ENCODE assay signal across 21 mouse cellular contexts in genomic region chr4:43456470-43456869, GRCm38 (mm10). TPM values are rescaled to one million over a fixed set of nuclear protein-coding genes. Genes with fewer than 3 reads are reported as not detected.
DNase-seq lines count a peak whose midpoint lies in the region; ATAC-seq and TF ChIP-seq lines count a peak whose summit lies in the region.
"Had no signal": no experiment of that assay in that cellular context is flagged by ENCODE, and none has a peak within 500 bp of the region (broad histone marks: within the 10 kb centered on the region; RNA-seq: fewer than 3 reads in every experiment).

No protein-coding gene starts in this region.

- peaks cover 19% of the 10 kb centered on the region for H3K4me1 ChIP-seq in lung, embryonic 15.5 days
- peaks cover 4% of the 10 kb centered on the region; the same call in 1 of the 2 replicates for H3K4me1 ChIP-seq in lung, adult 2 months (ENCODE audit: control insufficient read depth, insufficient read depth, low read length)
- H3K4me1 ChIP-seq in cerebellum, adult 2 months (ENCODE audit: control insufficient read depth, insufficient read depth, low read length) = no peaks in the 10 kb centered on the region; the same call in 1 of the 2 replicates
- peaks cover 28% of the 10 kb centered on the region for H3K4me1 ChIP-seq in hindbrain, embryonic 13.5 days (replicated peaks)
- H3K4me1 ChIP-seq: liver, embryonic 15.5 days had no signal

- no peaks in the 10 kb centered on the region for H3K9me3 ChIP-seq in lung, embryonic 15.5 days
- H3K9me3 ChIP-seq in hindbrain, embryonic 13.5 days = no peaks in the 10 kb centered on the region
- H3K9me3 ChIP-seq: forebrain, embryonic 13.5 days; liver, embryonic 15.5 days; midbrain, embryonic 10.5 days had no signal

- no peak overlapping the region for H3K4me2 ChIP-seq in lung, embryonic 15.5 days
- no peak overlapping the region for H3K4me2 ChIP-seq in hindbrain, embryonic 13.5 days
- H3K4me2 ChIP-seq: forebrain, embryonic 13.5 days; hindbrain, embryonic 14.5 days; liver, embryonic 15.5 days had no signal

- ATAC-seq in lung, embryonic 15.5 days (ENCODE audit: borderline replicate concordance, extremely low read depth, low FRiP score, low TSS enrichment) = peak; percentile 26; the same call in 1 of the 2 replicates
- ATAC-seq in granulocyte monocyte progenitor cell, adult 5-6 weeks (replicated peaks; ENCODE audit: poor library complexity, severe bottlenecking) = peak; percentile 33
- ATAC-seq in hindbrain, embryonic 13.5 days (ENCODE audit: low FRiP score) = no peak
- ATAC-seq: forebrain, embryonic 13.5 days had no signal

- H3K36me3 ChIP-seq in lung, embryonic 15.5 days = no peaks in the 10 kb centered on the region
- no peaks in the 10 kb centered on the region for H3K36me3 ChIP-seq in hindbrain, embryonic 13.5 days
- H3K36me3 ChIP-seq: liver, embryonic 15.5 days; midbrain, embryonic 10.5 days had no signal

- TF ChIP-seq POLR2A in lung, adult 2 months (IDR thresholded peaks at IDR 0.05; ENCODE audit: borderline replicate concordance, extremely low read depth, low read depth, low read length) = no peak
- TF ChIP-seq POLR2A in cerebellum, adult 2 months (IDR thresholded peaks at IDR 0.05; ENCODE audit: borderline replicate concordance, insufficient read depth, low read length) = no peak

- H3K27ac ChIP-seq in lung, embryonic 15.5 days = no peak overlapping the region
- no peak overlapping the region for H3K27ac ChIP-seq in cerebellum, adult 2 months (ENCODE audit: insufficient read depth, low read length)
- H3K27ac ChIP-seq in hindbrain, embryonic 13.5 days = no peak overlapping the region
- H3K27ac ChIP-seq: forebrain, embryonic 13.5 days; hindbrain, embryonic 14.5 days; liver, embryonic 15.5 days; midbrain, embryonic 10.5 days had no signal

- H3K27me3 ChIP-seq in lung, embryonic 15.5 days = peaks cover 37% of the 10 kb centered on the region
- H3K27me3 ChIP-seq in cerebellum, adult 2 months (ENCODE audit: control insufficient read depth, insufficient read depth, low read length) = no peaks in the 10 kb centered on the region
- H3K27me3 ChIP-seq in hindbrain, embryonic 13.5 days = peaks cover 37% of the 10 kb centered on the region

- intact Hi-C loops in left cerebral cortex, postnatal 10 days (cut with DNase I) = no loop called here

- WGBS in lung, embryonic 15.5 days = 28% methylated on average over 4 of the region's 4 CpGs
- 30% methylated on average over 4 of the region's 4 CpGs for WGBS in lung, adult 2 months
- 50% methylated on average over 4 of the region's 4 CpGs for WGBS in cerebellum, adult 2 months
- 30% methylated on average over 4 of the region's 4 CpGs for WGBS in hindbrain, embryonic 13.5 days

- no peak for TF ChIP-seq CTCF in lung, adult 2 months (IDR thresholded peaks at IDR 0.05; ENCODE audit: insufficient read depth, low read length)
- TF ChIP-seq CTCF in cerebellum, adult 2 months (IDR thresholded peaks at IDR 0.05; ENCODE audit: borderline replicate concordance, insufficient read depth, low read depth, low read length) = no peak

- H3K4me3 ChIP-seq in lung, embryonic 15.5 days = no peak overlapping the region
- H3K4me3 ChIP-seq in lung, adult 2 months (replicated peaks; ENCODE audit: extremely low read depth, low read depth, low read length) = no peak overlapping the region
- no peak overlapping the region for H3K4me3 ChIP-seq in cerebellum, adult 2 months (replicated peaks; ENCODE audit: insufficient read depth, low read depth, low read length)
- no peak overlapping the region for H3K4me3 ChIP-seq in hindbrain, embryonic 13.5 days
- H3K4me3 ChIP-seq: forebrain, embryonic 13.5 days; liver, embryonic 15.5 days; midbrain, embryonic 10.5 days; myocyte had no signal

- H3K9ac ChIP-seq in lung, embryonic 15.5 days = no peak overlapping the region
- H3K9ac ChIP-seq in hindbrain, embryonic 13.5 days = no peak overlapping the region
- H3K9ac ChIP-seq: forebrain, embryonic 13.5 days; hindbrain, embryonic 14.5 days; liver, embryonic 15.5 days had no signal

- no peak for DNase-seq in lung, adult 2 months
- DNase-seq in spleen, adult 18-20 months = peak; percentile 56 to 74
- DNase-seq in thymus, postnatal 36 days = peak; percentile 67 to 78
- DNase-seq in cerebellum, adult 2 months = no peak
- no peak for DNase-seq in left cerebral cortex, postnatal 10 days (ENCODE audit: extremely low spot score in 1 of 2, low spot score in 2 of 2)
- DNase-seq: cerebellum, postnatal 36 days; kidney, adult 8-10 months had no signal

RNA-seq across cellular contexts. Expression of gene Cd72, which starts 2.0 kb away (rescaled TPM):
- 1.8 and 3.1 TPM in 2 replicates for polyA plus RNA-seq in lung, embryonic 15.5 days (2015; fragmentation: Nextera tagmentation; extraction: Ambion mirVana)
- polyA plus RNA-seq in lung, adult 2 months (2012; rRNA removed) = 3.4 and 6.2 TPM in 2 replicates
- 7.7 and 11.1 TPM in 2 replicates for total RNA-seq in granulocyte monocyte progenitor cell, adult 5-6 weeks (2014; fragmentation: Nextera tagmentation)
- total RNA-seq in granulocyte monocyte progenitor cell, adult 5-6 weeks (2017) = 7.0 and 9.1 TPM in 2 replicates
- 0.74 and 0.84 TPM in 2 replicates for polyA plus RNA-seq in cerebellum, adult 2 months (2012; rRNA removed)
- 3.5 and 4.7 TPM in 2 replicates for polyA plus RNA-seq in hindbrain, embryonic 13.5 days (2015; fragmentation: Nextera tagmentation; extraction: Ambion mirVana)
- 1 to 10 TPM in 1 of 2 experiments, not detected in 1; 1.2 TPM for total RNA-seq in left cerebral cortex, postnatal 10 days (2021)
- total RNA-seq: layer of hippocampus, adult 18-20 months had no signal

RNA-seq across cellular contexts. Expression of gene Tesk1, which starts 14.7 kb away (rescaled TPM):
- polyA plus RNA-seq in lung, embryonic 15.5 days (2015; fragmentation: Nextera tagmentation; extraction: Ambion mirVana) = 8.3 and 8.5 TPM in 2 replicates
- 83.6 and 83.9 TPM in 2 replicates for polyA plus RNA-seq in lung, adult 2 months (2012; rRNA removed)
- 6.9 and 24.2 TPM in 2 replicates for total RNA-seq in granulocyte monocyte progenitor cell, adult 5-6 weeks (2014; fragmentation: Nextera tagmentation)
- 5.9 and 7.4 TPM in 2 replicates for total RNA-seq in granulocyte monocyte progenitor cell, adult 5-6 weeks (2017)
- polyA plus RNA-seq in cerebellum, adult 2 months (2012; rRNA removed) = 51.2 and 56.3 TPM in 2 replicates
- polyA plus RNA-seq in hindbrain, embryonic 13.5 days (2015; fragmentation: Nextera tagmentation; extraction: Ambion mirVana) = 8.7 and 9.7 TPM in 2 replicates
- total RNA-seq in left cerebral cortex, postnatal 10 days (2021) = 10 to 100 TPM; 71.7 to 74.2 TPM

RNA-seq across cellular contexts. Expression of gene Sit1, which starts 27.1 kb away (rescaled TPM):
- polyA plus RNA-seq in lung, embryonic 15.5 days (2015; fragmentation: Nextera tagmentation; extraction: Ambion mirVana) = 0.14 and 1.2 TPM in 2 replicates
- 0.85 and 1.2 TPM in 2 replicates for polyA plus RNA-seq in lung, adult 2 months (2012; rRNA removed)
- total RNA-seq in granulocyte monocyte progenitor cell, adult 5-6 weeks (2014; fragmentation: Nextera tagmentation) = not detected in 2 replicates
- not detected in 2 replicates for total RNA-seq in granulocyte monocyte progenitor cell, adult 5-6 weeks (2017)
- polyA plus RNA-seq in cerebellum, adult 2 months (2012; rRNA removed) = not detected in 2 replicates
- polyA plus RNA-seq in hindbrain, embryonic 13.5 days (2015; fragmentation: Nextera tagmentation; extraction: Ambion mirVana) = not detected in 2 replicates
- not detected for total RNA-seq in left cerebral cortex, postnatal 10 days (2021)
- total RNA-seq: gastrocnemius, postnatal 4 days; layer of hippocampus, adult 18-20 months; left cerebral cortex, postnatal 14 days had no signal
- polyA plus RNA-seq: embryonic facial prominence, embryonic 14.5 days; forebrain, embryonic 13.5 days; heart, embryonic 14.5 days; hindbrain, embryonic 14.5 days; midbrain, embryonic 10.5 days; myocyte had no signal

RNA-seq across cellular contexts. Expression of gene Fam166b, which starts 27.5 kb away (rescaled TPM):
- 0.14 and 0.25 TPM in 2 replicates for polyA plus RNA-seq in lung, embryonic 15.5 days (2015; fragmentation: Nextera tagmentation; extraction: Ambion mirVana)
- polyA plus RNA-seq in lung, adult 2 months (2012; rRNA removed) = 14.4 and 15.8 TPM in 2 replicates
- total RNA-seq in granulocyte monocyte progenitor cell, adult 5-6 weeks (2014; fragmentation: Nextera tagmentation) = not detected in 2 replicates
- total RNA-seq in granulocyte monocyte progenitor cell, adult 5-6 weeks (2017) = not detected in 2 replicates
- 0.87 and 2.0 TPM in 2 replicates for polyA plus RNA-seq in cerebellum, adult 2 months (2012; rRNA removed)
- 0.71 and 1.4 TPM in 2 replicates for polyA plus RNA-seq in hindbrain, embryonic 13.5 days (2015; fragmentation: Nextera tagmentation; extraction: Ambion mirVana)
- under 1 TPM in 1 of 2 experiments, not detected in 1; 0.30 TPM for total RNA-seq in left cerebral cortex, postnatal 10 days (2021)
- total RNA-seq: adrenal gland, adult 18-20 months had no signal
- polyA plus RNA-seq: heart, embryonic 14.5 days; liver, embryonic 15.5 days had no signal

RNA-seq across cellular contexts. Expression of gene Ccdc107, which starts 36.2 kb away (rescaled TPM):
- 67.4 and 70.1 TPM in 2 replicates for polyA plus RNA-seq in lung, embryonic 15.5 days (2015; fragmentation: Nextera tagmentation; extraction: Ambion mirVana)
- 191 and 235 TPM in 2 replicates for polyA plus RNA-seq in lung, adult 2 months (2012; rRNA removed)
- total RNA-seq in granulocyte monocyte progenitor cell, adult 5-6 weeks (2014; fragmentation: Nextera tagmentation) = 28.2 and 44.7 TPM in 2 replicates
- total RNA-seq in granulocyte monocyte progenitor cell, adult 5-6 weeks (2017) = 48.0 and 56.1 TPM in 2 replicates
- 133 and 137 TPM in 2 replicates for polyA plus RNA-seq in cerebellum, adult 2 months (2012; rRNA removed)
- polyA plus RNA-seq in hindbrain, embryonic 13.5 days (2015; fragmentation: Nextera tagmentation; extraction: Ambion mirVana) = 65.1 and 69.0 TPM in 2 replicates
- 10 to 100 TPM; 31.1 to 32.5 TPM for total RNA-seq in left cerebral cortex, postnatal 10 days (2021)

Comparison
In these comparisons a context has a peak if more than half of its experiments do, and no peak if none do; other contexts are left out.
1. DNase-seq: peak in spleen, adult 18-20 months (2 of 2) and thymus, postnatal 36 days (2 of 2); none in lung, adult 2 months (single experiment), cerebellum, adult 2 months (0 of 2) and left cerebral cortex, postnatal 10 days (0 of 2).